Mouse (Mus musculus): ENCODE results near the gene Nmur2. TPM values are rescaled to one million over a fixed set of nuclear protein-coding genes. Genes with fewer than 3 reads are reported as not detected.
A peak's percentile ranks its signal among the peaks of the same experiment; 100 is the strongest.

The Nmur2 gene
- polyA plus RNA-seq, 1 experiment from 2014 or later: 0.04 TPM

GRCm38 (mm10) chr11:56008277-56008676 is 32.5 kb downstream of the Nmur2 start:
- H3K9me3 ChIP-seq: no peaks in the 10 kb centered on the region
- no peaks in the 10 kb centered on the region for H3K36me3 ChIP-seq
- 0 out of 2 replicates have a peak, but pooled peaks cover 3% of the 10 kb centered on the region for H3K4me1 ChIP-seq
- H3K4me3 ChIP-seq: no peak overlapping the region
- 66% methylated on average over 3 of the region's 3 CpGs for WGBS
- no peak for ATAC-seq (ENCODE audit: borderline replicate concordance, extremely low read depth, low FRiP score, low TSS enrichment)
- H3K27me3 ChIP-seq: no peaks in the 10 kb centered on the region
- no peak overlapping the region for H3K9ac ChIP-seq
- no peak overlapping the region for H3K27ac ChIP-seq
- no peak overlapping the region for H3K4me2 ChIP-seq

GRCm38 (mm10) chr11:55992799-55993198 is 48.0 kb downstream of the Nmur2 start:
- H3K27me3 ChIP-seq: no peaks in the 10 kb centered on the region
- no peak overlapping the region for H3K4me3 ChIP-seq
- no peak overlapping the region for H3K9ac ChIP-seq
- no peaks in the 10 kb centered on the region for H3K4me1 ChIP-seq
- 59% methylated on average over 1 of the region's 1 CpGs for WGBS
- no peak overlapping the region for H3K27ac ChIP-seq
- ATAC-seq (ENCODE audit: borderline replicate concordance, extremely low read depth, low FRiP score, low TSS enrichment): no peak
- no peaks in the 10 kb centered on the region for H3K36me3 ChIP-seq
- H3K4me2 ChIP-seq: no peak overlapping the region
- no peaks in the 10 kb centered on the region for H3K9me3 ChIP-seq

- H3K4me2 ChIP-seq: no peak overlapping the region
- no peaks in the 10 kb centered on the region for H3K27me3 ChIP-seq
- H3K4me1 ChIP-seq: no peaks in the 10 kb centered on the region
- no peak overlapping the region for H3K27ac ChIP-seq
- no peak overlapping the region for H3K4me3 ChIP-seq
- peak; percentile 35; the same call in 1 of the 2 replicates for ATAC-seq (ENCODE audit: borderline replicate concordance, extremely low read depth, low FRiP score, low TSS enrichment)
- H3K9ac ChIP-seq: no peak overlapping the region
- no peaks in the 10 kb centered on the region for H3K9me3 ChIP-seq
- WGBS: 48% methylated on average over 3 of the region's 3 CpGs
- H3K36me3 ChIP-seq: no peaks in the 10 kb centered on the region
Observed at GRCm38 (mm10) chr11:55992148-55992547, 48.7 kb downstream of the Nmur2 start.

GRCm38 (mm10) chr11:55991505-55992066 is 49.2 kb downstream of the Nmur2 start:
- no peak overlapping the region for H3K27ac ChIP-seq
- no peaks in the 10 kb centered on the region for H3K36me3 ChIP-seq
- H3K9me3 ChIP-seq: no peaks in the 10 kb centered on the region
- H3K9ac ChIP-seq: no peak overlapping the region
- 11% methylated on average over 8 of the region's 8 CpGs for WGBS
- H3K4me2 ChIP-seq: no peak overlapping the region
- H3K4me1 ChIP-seq: no peaks in the 10 kb centered on the region
- no peak for ATAC-seq (ENCODE audit: borderline replicate concordance, extremely low read depth, low FRiP score, low TSS enrichment)
- H3K27me3 ChIP-seq: no peaks in the 10 kb centered on the region
- no peak overlapping the region for H3K4me3 ChIP-seq

GRCm38 (mm10) chr11:55984643-55985042 is 56.2 kb downstream of the Nmur2 start:
- Histone ChIP-seq H3K27me3 (no peaks in the 10 kb centered on the region), H3K27ac (no peak overlapping the region), H3K4me3 (no peak overlapping the region), H3K36me3 (no peaks in the 10 kb centered on the region), H3K9ac (no peak overlapping the region), H3K4me1 (no peaks in the 10 kb centered on the region), H3K4me2 (no peak overlapping the region), H3K9me3 (no peaks in the 10 kb centered on the region)
- 61% methylated on average over 3 of the region's 3 CpGs for WGBS
- ATAC-seq (ENCODE audit: borderline replicate concordance, extremely low read depth, low FRiP score, low TSS enrichment): no peak

- Histone ChIP-seq H3K27ac (no peak overlapping the region), H3K4me1 (no peaks in the 10 kb centered on the region), H3K4me3 (no peak overlapping the region), H3K27me3 (no peaks in the 10 kb centered on the region), H3K36me3 (no peaks in the 10 kb centered on the region), H3K4me2 (no peak overlapping the region), H3K9ac (no peak overlapping the region), H3K9me3 (no peaks in the 10 kb centered on the region)
- ATAC-seq (ENCODE audit: borderline replicate concordance, extremely low read depth, low FRiP score, low TSS enrichment): no peak
- 44% methylated on average over 1 of the region's 1 CpGs for WGBS
Observed at GRCm38 (mm10) chr11:55981656-55982055, 59.2 kb downstream of the Nmur2 start.

GRCm38 (mm10) chr11:55978146-55978545 is 62.7 kb downstream of the Nmur2 start:
- H3K27ac ChIP-seq: no peak overlapping the region
- H3K9me3 ChIP-seq: no peaks in the 10 kb centered on the region
- H3K36me3 ChIP-seq: no peaks in the 10 kb centered on the region
- H3K4me1 ChIP-seq: no peaks in the 10 kb centered on the region
- ATAC-seq (ENCODE audit: borderline replicate concordance, extremely low read depth, low FRiP score, low TSS enrichment): no peak
- no peak overlapping the region for H3K4me3 ChIP-seq
- no peaks in the 10 kb centered on the region for H3K27me3 ChIP-seq
- H3K4me2 ChIP-seq: no peak overlapping the region
- 69% methylated on average over 6 of the region's 6 CpGs for WGBS
- H3K9ac ChIP-seq: no peak overlapping the region
